Mouse (Mus musculus) central nervous system, embryonic 14 days (tissue): ENCODE data around the gene Khdrbs1. TPM values are rescaled to one million over a fixed set of nuclear protein-coding genes. Genes with fewer than 3 reads are reported as not detected.

Experiments used
- polyA plus RNA-seq: library from polyadenylated mRNA; depleted of rRNA; stranded (reverse); fragments of >200 nt; gene quantifications from 2 replicates; pipeline ENCODE4 v1.2.3, GENCODE M21; 2012; rRNA removed

Gene Khdrbs1
- polyA plus RNA-seq, result 97.4 and 97.6 TPM in 2 replicates

GRCm38 (mm10) chr4:129742232-129743009, at the start of gene Khdrbs1:
Gene Khdrbs1, minus strand, starts transcription at chr4:129742303.

GRCm38 (mm10) chr4:129696158-129696985, 45.7 kb downstream of the Khdrbs1 start, which contains the start of gene Tmem39b:
Gene Tmem39b, minus strand, starts transcription at chr4:129696838.

GRCm38 (mm10) chr4:129672083-129672877, 69.8 kb downstream of the Khdrbs1 start, which contains the start of gene Kpna6:
Gene Kpna6, minus strand, starts transcription at chr4:129672767.

Other genes starting within 250 kb of the Khdrbs1 start
- gene Marcksl1, start 228.7 kb downstream of the Khdrbs1 start, polyA plus RNA-seq, result 1,353 and 1,492 TPM in 2 replicates
- gene Hdac1, start 199.6 kb downstream of the Khdrbs1 start, polyA plus RNA-seq, result 147 and 152 TPM in 2 replicates
- 9.5 TPM in 2 replicates for gene Lck, start 168.7 kb downstream of the Khdrbs1 start, polyA plus RNA-seq
- 0.92 and 2.0 TPM in 2 replicates for gene Fam167b, start 163.8 kb downstream of the Khdrbs1 start, polyA plus RNA-seq
- 314 and 322 TPM in 2 replicates for gene Eif3i, start 141.7 kb downstream of the Khdrbs1 start, polyA plus RNA-seq
- gene Tmem234, start 141.6 kb downstream of the Khdrbs1 start, polyA plus RNA-seq, result 153 and 164 TPM in 2 replicates
- gene Dcdc2b, start 128.0 kb downstream of the Khdrbs1 start, polyA plus RNA-seq, result 5.1 and 5.3 TPM in 2 replicates
- 34.5 and 37.2 TPM in 2 replicates for gene Iqcc, start 123.2 kb downstream of the Khdrbs1 start, polyA plus RNA-seq
- gene Ccdc28b, start 118.4 kb downstream of the Khdrbs1 start, polyA plus RNA-seq, result 126 TPM in 2 replicates
- 60.4 and 65.8 TPM in 2 replicates for gene Txlna, start 101.2 kb downstream of the Khdrbs1 start, polyA plus RNA-seq
- 35.8 and 38.3 TPM in 2 replicates for gene Kpna6, start 69.5 kb downstream of the Khdrbs1 start, polyA plus RNA-seq
- 52.7 and 53.0 TPM in 2 replicates for gene Tmem39b, start 45.5 kb downstream of the Khdrbs1 start, polyA plus RNA-seq
- 87.5 and 88.2 TPM in 2 replicates for gene Ptp4a2, start 68.9 kb upstream of the Khdrbs1 start, polyA plus RNA-seq
- 0.06 and 0.09 TPM in 2 replicates for gene Spocd1, start 186.9 kb upstream of the Khdrbs1 start, polyA plus RNA-seq
- gene Adgrb2, start 242.6 kb upstream of the Khdrbs1 start, polyA plus RNA-seq, result 111 and 112 TPM in 2 replicates